Mouse (Mus musculus): Measurements from ENCODE around the gene Znhit3.
A peak's percentile ranks its signal among the peaks of the same experiment; 100 is the strongest.

Znhit3 gene

GRCm38 (mm10) chr11:84916053-84916702 is at the start of gene Znhit3:
Gene Znhit3, minus strand, starts transcription at chr11:84916366.
- peak; percentile 70 for DNase-seq (ENCODE audit: low spot score)

- DNase-seq (ENCODE audit: low spot score), result no peak
Observed at GRCm38 (mm10) chr11:84963556-84963955, 47.4 kb upstream of the Znhit3 start.

GRCm38 (mm10) chr11:84962536-84962935 is 46.4 kb upstream of the Znhit3 start:
- no peak for DNase-seq (ENCODE audit: low spot score)

- DNase-seq (ENCODE audit: low spot score), result no peak
Observed at GRCm38 (mm10) chr11:84961571-84961970, 45.4 kb upstream of the Znhit3 start.

- no peak for DNase-seq (ENCODE audit: low spot score)
Observed at GRCm38 (mm10) chr11:84960780-84961179, 44.6 kb upstream of the Znhit3 start.

- DNase-seq (ENCODE audit: low spot score), result no peak
Observed at GRCm38 (mm10) chr11:84960291-84960690, 44.1 kb upstream of the Znhit3 start.

GRCm38 (mm10) chr11:84959701-84960181 is 43.6 kb upstream of the Znhit3 start:
- DNase-seq (ENCODE audit: low spot score), result peak; percentile 14

- DNase-seq (ENCODE audit: low spot score), result no peak
Observed at GRCm38 (mm10) chr11:84959181-84959580, 43.0 kb upstream of the Znhit3 start.

- DNase-seq (ENCODE audit: low spot score), result no peak
Observed at GRCm38 (mm10) chr11:84958271-84958630, 42.1 kb upstream of the Znhit3 start.

GRCm38 (mm10) chr11:84957591-84958270 is 41.6 kb upstream of the Znhit3 start, which contains the start of gene Car4:
Gene Car4, plus strand, starts transcription at chr11:84957786.
- DNase-seq (ENCODE audit: low spot score), result no peak

GRCm38 (mm10) chr11:84957171-84957570 is 41.0 kb upstream of the Znhit3 start:
- DNase-seq (ENCODE audit: low spot score), result no peak

- DNase-seq (ENCODE audit: low spot score), result no peak
Observed at GRCm38 (mm10) chr11:84956400-84956799, 40.2 kb upstream of the Znhit3 start.

GRCm38 (mm10) chr11:84952611-84953010 is 36.4 kb upstream of the Znhit3 start:
- DNase-seq (ENCODE audit: low spot score), result no peak

GRCm38 (mm10) chr11:84948526-84948925 is 32.4 kb upstream of the Znhit3 start:
- no peak for DNase-seq (ENCODE audit: low spot score)

- DNase-seq (ENCODE audit: low spot score), result no peak
Observed at GRCm38 (mm10) chr11:84948114-84948513, 31.9 kb upstream of the Znhit3 start.

- no peak for DNase-seq (ENCODE audit: low spot score)
Observed at GRCm38 (mm10) chr11:84947206-84947605, 31.0 kb upstream of the Znhit3 start.

- DNase-seq (ENCODE audit: low spot score), result no peak
Observed at GRCm38 (mm10) chr11:84945841-84946240, 29.7 kb upstream of the Znhit3 start.

- no peak for DNase-seq (ENCODE audit: low spot score)
Observed at GRCm38 (mm10) chr11:84944639-84945435, 28.7 kb upstream of the Znhit3 start.

GRCm38 (mm10) chr11:84943948-84944347 is 27.8 kb upstream of the Znhit3 start:
- peak; percentile 75 for DNase-seq (ENCODE audit: low spot score)

GRCm38 (mm10) chr11:84940140-84940539 is 24.0 kb upstream of the Znhit3 start:
- DNase-seq (ENCODE audit: low spot score), result no peak

- DNase-seq (ENCODE audit: low spot score), result no peak
Observed at GRCm38 (mm10) chr11:84939508-84940053, 23.4 kb upstream of the Znhit3 start.

- no peak for DNase-seq (ENCODE audit: low spot score)
Observed at GRCm38 (mm10) chr11:84932261-84932660, 16.1 kb upstream of the Znhit3 start.
